Mouse (Mus musculus) ovary, postnatal 36 days (tissue): Measurements from ENCODE around the gene Als2.

Experiments used
- DNase-seq: peaks from one replicate; pipeline ENCODE4 v3.0.0; 2022; ENCODE audit warnings: low spot score, mixed read lengths

Als2 gene

DNA sequence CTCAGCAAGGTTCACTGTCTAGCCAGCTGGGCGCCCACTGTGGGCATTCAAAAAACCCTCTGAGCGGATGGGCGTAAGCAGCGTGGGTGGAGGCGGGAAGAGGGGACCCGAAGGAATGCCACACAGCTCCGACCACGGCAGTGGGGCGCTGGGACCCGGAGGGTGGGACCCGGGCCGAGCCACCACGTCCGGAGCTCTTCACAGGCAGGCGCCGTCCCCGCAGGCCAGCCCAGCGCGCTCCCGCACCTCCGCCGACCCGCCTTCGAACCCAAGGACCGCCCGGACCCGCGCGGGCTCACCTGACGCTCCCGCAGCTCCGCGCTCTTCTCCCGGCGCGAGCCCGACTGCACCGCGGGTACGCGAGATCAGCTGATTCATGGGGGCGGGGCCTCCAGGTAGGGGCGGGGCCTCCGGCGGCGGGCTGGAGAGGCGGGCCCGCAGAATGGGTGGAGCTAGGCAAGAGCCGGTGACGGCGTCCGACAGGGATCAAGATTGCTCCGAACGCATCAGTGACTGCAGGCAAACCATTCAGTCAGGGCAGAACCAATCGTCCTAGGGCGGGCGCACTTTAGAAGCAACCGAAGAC lies at the start of gene Als2:
TSS of gene Als2 (minus strand) at position 376 of the 586 bp plus-strand sequence.
- DNase-seq, result peak; percentile 99

DNA sequence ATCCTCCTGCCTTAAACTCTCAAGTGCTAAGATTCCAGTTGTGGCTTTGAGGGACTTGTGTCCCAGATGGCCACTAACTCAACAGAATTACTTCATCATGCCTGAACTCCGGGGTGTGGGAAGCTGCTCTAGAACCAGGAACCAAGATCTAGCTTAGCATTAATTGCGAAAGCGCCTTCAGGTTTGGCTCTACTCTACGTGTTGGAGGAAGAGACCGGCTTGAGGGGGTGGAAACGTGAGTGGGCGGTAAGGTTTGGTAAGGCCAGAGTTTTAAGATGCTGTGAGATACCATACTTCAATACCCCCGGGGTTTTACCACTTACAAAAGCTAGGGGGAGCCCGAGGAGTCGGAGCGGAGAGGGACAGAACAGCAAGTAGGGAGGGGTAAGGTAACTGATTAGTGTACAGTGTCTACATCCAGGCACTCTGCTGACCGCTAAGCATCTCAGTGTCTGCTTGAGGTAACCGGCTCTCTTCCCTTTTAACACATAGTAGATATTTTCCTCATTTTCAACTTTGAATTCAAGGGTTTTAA lies 49.4 kb upstream of the Als2 start:
- DNase-seq, result no peak

DNA sequence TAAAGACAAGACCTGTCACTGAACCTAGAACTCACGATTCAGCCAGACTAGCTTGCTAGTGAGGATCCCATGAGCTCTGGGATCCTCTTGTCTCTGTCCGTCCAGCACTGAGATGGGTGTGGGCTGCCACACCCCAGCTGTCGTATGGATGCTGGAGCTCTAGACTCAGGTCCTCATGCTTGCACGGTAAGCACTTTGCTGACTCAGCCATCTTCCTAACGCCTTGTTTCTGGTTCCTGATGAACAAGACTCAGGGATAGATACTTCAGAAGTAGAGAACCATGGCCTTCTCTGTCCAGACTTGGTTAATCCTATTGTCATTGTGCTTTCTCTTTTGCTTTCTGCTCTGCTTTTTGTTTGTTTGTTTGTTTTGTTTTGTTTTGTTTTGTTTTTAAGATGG lies 48.8 kb upstream of the Als2 start:
- no peak for DNase-seq

DNA sequence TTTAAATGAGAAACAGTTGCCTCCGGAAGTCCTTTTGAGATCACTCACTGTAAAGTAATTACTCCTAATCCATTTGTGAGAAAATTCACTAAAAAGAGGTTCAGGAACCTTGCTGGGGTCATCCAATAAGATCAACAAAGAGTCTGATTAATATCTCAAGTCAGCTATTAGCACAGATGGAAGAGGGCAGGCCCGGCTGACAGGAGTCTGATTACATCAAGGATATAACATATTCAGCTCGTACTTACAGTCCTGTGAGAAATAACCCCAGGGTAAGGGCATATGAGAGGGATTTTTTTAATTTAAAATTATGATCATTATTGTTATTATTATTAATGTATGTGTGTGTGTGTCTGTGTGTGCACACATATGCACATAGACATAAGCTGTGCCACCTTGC lies 35.2 kb upstream of the Als2 start:
- no peak for DNase-seq

DNA sequence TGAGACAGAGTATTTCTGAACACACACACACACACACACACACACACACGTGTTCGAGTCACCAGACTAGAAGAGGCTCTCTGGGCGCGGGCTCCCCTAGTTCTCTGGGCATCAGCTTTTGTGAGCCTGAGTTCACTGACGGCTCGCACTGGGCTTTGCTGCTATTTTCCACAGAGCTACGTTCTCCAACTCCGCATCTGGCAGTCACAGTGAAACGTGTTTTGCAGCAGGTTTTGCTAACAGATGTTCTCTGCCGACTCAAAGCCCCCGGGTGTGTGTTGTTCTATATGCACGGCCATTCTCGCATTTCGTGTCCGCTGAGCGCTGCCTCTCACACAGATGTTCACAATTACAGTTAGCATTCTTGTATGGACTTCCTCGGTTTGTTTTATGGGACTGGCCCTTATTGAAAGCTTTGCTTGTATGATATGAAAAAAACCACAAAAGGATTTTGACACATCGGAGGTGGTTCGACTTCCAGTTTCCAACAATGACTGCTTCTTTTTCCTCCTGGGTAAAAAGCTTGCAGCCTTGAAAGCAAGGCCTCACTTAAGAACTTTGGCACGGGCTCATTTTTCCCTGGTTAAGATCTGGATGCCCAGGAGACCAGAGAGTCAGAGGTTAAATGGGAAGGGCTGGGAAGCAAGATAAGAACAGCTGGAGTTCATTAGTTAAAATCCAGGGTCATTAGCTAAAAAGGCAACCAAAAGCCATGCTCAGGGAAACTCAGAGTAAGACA lies 33.1 kb upstream of the Als2 start:
- DNase-seq, result peak; percentile 8

DNA sequence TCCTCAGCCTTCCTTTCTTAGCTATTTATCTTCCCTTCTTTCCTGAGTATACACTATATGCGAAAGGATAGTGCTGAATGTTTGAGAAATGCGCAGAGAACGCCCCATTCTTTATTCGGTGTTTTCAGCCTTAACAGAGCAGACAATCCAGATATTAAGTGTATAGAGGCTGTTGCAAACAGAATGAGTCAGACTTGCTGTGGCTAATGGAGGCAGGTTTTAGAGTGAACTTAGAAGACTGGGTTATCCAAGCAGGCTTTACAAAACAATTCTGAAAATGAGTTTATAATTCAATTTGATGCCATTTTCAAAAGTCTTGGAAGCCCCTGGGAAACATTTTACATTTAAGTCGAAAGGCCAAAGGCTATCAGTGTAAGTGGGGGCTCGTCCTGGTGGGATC lies 32.4 kb upstream of the Als2 start:
- DNase-seq, result no peak

DNA sequence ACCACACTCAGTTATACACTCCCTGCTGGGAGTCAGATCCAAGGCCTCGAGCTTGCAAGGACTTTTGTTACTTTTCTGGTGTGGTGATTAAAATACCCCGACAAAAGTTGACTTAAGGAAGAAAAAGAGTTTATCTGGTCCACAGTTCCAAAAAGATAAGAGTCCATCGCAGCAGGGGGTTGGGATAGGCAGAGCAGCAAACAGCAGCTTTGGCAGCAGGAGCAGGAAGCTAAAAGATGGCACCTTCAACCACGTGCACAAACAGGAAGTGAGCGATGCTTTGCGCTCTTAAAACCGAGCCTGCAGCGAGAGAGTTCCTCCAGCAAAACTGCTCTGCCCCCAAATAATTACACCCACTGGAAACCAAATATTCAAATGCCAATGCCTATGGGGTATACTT lies 31.9 kb upstream of the Als2 start:
- DNase-seq, result no peak

DNA sequence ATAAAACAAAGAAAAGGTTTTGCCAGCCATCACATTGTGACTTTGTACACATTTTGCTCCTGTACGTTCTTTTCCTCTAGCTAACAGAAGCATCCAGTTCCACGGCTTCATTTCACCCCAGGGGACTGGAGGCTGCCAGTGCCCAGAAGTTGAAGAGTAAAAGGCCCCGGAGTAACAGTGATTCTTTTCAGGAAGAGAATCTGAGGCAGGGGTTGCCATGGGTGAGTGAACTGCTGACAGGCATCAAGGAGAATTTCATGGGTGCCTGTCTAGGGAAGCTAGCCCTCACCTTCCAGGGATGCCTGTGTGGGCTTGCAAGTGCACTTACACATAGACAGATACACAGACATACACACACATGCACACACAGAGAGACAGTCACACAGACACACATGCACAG lies 20.7 kb upstream of the Als2 start:
- DNase-seq, result no peak

DNA sequence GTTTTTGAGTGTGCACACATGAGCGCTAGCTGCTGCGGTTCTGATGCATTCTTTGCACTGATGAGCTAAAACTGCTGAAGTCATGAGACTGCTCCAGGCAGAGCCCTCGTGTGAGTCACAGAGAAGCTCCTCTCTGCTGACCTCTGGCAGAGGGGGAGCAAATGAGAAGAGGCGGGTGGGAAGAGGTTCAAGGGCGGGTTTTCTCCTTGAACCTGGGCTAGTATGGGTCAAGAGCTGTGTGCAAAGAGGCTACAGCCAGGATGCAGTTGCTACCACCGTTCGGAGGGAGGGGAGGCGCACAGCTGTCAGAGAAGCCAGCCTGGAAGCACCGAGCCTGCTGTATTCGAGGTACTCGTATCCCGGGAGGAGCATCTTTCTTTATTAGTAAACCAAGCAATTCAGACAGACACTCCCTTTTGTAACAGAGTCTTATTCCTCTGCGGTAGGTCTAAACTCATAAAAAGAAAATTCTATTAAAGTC lies 19.8 kb upstream of the Als2 start, which contains the start of gene Cdk15:
TSS of gene Cdk15 (plus strand) at position 156 of the 481 bp plus-strand sequence.
- peak; percentile 7 for DNase-seq

DNA sequence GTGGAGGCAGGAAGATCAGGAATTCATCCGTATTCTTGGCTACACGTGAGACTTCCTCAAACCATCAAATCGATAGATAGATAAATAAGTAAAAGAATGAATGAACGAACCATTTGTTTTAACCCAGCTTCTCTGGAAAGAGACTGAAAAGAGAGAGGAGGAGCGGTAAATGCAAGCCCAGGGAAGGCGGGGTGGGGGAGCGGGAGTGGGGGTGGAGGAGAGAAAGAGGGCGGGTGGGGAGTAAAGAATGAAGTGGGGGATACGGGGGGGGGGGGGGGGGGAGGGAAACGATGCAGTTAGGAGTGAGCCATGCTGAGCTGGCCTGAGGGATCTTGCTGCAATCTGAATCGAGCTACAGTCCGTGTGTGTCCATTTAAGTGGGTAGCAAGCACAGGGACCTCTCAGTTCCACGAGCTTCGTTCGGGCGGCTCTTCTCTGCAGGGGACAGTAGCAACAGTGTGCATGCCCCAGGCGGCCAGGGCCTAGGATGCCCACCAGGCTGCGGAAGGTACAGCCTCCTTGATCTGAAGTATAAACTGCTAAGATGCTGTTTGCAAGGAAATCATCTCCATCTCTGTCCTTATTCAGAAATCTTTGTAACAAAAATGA lies 16.4 kb upstream of the Als2 start:
- no peak for DNase-seq

DNA sequence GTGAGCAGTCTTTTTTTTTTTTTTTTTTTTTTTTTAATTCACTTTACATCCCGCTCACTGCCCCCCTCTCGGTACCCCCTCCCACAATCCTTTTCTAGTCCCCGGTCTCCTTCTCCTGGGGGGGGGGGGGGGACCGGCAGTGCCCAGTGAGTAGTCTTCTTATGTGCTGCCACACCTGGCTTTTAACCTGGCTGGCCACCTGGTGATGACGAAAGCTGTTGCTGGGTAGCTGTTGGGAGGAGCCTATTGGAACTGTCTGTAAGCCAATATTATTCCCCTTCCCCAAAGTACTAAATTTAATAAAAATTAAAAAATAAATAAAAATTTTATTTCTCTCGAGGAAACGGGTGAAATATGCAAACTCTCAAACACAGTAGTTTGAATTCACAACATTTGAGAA lies 15.7 kb upstream of the Als2 start:
- DNase-seq, result peak; percentile 8

DNA sequence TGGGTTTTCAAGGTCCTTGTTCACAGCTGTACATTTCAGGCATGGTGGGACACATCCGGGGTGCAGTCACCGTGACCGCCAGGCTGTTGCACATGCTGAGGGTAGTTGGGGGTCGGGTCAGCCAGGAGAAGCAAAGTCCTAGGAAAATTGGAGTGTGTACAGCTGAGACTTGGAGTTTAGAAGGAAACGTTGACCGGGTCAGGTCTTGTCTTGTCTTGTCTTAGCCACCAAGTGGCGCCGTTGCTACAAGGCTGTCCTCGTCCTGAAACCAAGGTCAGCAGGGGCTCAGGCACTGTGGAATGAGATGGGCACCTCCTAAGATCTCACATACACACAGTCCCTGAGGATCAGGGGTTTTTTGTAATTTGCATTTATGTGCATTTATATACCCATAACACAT lies 10.6 kb upstream of the Als2 start:
- peak; percentile 60 for DNase-seq

DNA sequence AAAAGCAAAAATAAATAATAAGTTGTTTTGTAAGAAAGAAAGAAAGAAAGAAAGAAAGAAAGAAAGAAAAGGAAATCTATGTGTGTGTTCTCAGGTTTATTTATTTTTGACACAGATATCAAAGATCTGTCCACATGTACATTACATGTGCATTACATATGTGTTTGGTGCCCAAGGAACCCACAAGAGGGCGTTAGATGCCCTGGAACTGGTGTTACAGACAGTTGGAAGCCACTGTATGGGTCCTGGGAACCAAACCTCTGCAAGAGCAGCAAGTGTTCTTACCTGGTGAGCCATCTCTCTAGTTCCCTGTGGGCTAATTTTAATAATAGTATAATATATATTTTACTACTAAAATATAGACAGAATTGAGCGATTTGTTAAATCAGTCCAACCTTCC lies 6.7 kb upstream of the Als2 start:
- DNase-seq, result no peak

DNA sequence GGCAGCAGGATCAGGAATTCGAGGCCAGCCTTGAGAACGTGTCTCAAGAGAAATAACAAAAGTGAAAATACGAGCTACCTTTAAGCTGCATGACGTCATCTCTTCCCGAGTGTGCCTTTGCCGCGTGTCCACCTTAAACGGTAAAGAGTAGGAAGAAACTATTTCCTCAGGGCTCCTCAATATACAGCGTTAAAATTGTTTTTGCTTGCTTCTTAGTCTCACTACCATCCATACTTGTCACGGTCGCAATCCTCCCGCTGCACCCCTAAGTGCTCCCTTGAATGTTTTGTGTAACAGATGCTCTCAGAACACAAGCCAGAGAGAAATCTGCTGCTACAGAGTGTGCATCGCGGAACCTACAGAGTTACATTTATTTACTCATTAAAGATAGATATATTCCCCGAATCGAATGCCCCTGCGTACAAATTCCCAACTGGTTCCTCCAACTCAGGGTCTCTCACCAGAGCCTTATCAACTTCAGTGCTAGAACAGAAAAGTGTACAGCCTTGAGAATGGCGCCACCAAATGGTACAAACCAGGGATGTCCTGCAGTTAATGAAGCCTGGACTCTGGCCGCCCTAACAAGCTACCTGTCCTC lies 682 bp upstream of the Als2 start:
- DNase-seq, result peak; percentile 54

DNA sequence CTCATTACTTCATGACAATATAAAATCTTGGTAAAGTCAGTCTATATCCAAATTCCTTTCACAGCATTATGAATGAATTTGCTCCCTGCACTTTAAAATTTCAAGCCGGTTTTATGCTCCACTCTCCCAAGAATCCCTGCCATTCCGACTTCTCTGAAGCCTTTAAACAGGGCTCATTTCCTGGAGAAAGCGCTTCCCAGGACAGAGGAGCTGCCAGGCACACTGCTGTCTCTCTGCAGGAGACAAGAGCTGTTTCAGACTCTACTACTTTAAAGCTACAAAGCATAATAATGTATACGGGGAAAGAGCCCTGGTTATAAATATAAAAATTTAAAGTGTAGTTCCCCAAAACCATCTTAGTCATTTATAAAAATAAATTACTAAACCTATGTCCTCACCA lies 7.8 kb downstream of the Als2 start:
- DNase-seq, result no peak

DNA sequence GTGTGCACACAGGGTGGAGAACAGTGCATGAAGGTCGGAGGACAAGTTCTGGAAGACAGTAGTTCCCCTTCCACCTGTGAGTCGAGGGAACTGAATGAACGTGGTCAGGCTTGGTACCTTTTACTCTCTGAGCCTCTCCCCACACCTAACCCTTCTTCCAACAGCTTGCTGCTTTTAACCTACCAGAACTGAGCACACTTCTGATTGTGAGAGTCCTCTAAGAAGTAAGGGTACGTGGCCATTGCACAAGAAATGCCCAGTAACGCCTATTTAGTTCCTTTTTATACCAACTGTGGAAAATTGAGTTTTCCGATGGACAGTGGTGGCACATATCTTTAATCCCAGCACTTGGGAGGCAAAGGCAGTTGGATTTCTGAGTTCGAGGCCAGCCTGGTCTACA lies 8.5 kb downstream of the Als2 start:
- no peak for DNase-seq

DNA sequence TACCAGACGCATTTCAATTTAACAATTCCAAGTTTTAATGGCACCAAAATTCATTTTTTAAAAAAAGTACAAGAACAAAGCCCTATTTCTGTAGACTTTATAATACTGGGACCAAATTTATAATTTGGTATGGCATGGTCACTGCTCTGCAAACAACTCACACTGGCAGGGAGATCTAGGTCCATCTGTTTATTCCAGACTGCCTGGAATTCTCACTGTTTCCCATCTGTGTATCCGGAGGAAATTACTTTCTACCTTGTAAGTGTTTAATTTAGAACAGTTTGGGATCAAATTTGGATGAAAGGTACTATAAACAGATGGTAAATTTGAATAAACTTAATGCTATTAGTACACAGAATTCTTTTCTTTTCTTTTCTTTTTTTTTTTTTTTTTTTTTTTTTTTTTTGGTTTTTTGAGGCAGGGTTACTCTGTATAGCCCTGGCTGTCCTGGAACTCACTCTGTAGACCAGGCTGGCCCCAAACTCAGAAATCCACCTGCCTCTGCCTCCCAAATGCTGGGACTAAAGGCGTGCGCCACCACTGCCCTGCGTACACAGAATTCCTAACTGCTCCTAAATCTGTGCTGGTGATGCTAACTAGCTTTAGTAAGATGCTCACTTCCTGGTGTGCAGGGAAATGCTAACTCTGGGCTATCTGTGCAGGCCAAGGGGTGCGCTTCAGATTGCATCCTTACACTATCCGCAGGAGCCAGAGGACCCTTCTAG lies 14.8 kb downstream of the Als2 start:
- no peak for DNase-seq

DNA sequence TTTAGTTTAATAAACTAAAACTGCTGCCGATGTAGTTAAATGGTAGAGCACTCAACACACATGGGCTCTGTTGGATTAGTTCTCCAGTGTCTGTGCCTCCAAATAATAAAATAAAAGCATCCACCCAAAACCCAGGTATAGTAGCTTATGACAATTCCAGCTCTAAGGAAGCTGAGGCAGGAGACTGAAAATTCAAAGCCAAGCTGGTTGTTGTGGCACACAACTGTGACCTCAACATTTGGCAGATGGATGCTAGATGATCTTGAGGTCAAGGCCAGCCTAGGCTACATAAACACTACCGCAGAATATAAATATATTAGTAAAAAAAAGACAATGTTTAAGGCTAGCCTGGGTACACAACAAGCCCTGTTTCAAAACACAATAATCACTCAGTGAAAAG lies 15.4 kb downstream of the Als2 start:
- no peak for DNase-seq

DNA sequence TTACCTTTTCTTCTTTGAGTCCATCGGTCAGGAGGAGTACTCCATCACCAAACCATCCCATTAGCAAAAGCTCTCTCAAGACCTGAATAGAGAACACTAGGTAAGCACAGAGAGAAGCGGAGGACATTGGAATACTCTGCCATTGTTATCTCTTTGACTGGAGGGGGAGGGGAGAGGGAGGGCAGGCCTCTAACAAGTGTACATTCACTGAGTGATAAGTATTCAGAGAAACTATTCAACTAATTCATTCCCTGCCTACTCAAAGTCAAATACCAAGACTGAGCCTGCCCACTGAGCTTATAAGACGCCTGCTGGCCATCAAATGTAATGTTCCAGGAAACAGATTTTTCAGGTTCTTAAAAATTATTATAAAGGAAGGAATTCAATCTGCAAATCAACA lies 16.7 kb downstream of the Als2 start:
- no peak for DNase-seq

DNA sequence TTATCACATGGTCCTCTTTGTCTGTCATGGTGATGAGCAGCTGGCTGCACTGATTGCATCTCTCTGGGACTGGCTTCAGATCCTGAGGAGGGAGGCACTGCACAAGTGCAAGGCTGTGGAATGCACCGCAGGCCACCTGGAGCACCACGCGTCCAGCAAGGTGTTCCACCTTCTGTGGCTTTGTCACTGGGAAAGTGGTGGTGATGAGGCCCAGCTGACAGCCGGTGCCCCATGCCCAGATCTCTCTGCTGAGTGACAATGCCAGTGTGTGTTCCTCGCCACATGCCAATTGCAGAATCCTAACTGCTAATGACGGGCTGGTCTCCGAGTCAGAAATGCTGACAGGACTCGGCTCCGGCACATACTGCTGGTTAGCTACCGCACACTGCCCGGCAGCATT lies 21.6 kb downstream of the Als2 start:
- no peak for DNase-seq

DNA sequence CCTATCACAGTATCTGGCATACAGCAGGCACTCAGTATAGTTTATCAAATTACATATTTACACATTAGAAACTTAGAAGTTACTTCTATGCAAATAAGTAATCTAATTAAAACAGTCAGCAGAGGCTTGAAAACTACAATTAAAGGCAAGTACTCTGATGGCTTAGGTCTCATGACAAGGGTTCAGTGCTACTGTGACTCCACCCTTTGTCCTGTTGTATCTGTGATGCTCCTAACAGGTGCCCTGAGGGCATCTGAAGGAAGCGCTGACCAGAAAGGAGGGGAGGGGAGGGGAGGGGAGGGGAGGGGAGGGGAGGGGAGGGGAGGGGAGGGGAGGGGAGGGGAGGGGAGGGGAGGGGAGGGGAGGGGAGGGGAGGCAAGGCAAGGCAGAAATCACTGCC lies 24.1 kb downstream of the Als2 start:
- no peak for DNase-seq
